Mouse (Mus musculus): ENCODE measurements around the gene Wasf2. TPM values are rescaled to one million over a fixed set of nuclear protein-coding genes. Genes with fewer than 3 reads are reported as not detected.

Gene Wasf2
- 10 to 100 TPM; 37.4 to 45.0 TPM for total RNA-seq (2021)
- long read RNA-seq, experiment 1, full-length matches to known transcripts: 1 of 5 reads
- long read RNA-seq, experiment 1, partial matches to known transcripts: 0 of 5 reads
- long read RNA-seq, experiment 1, other reads (novel, unspliced or antisense): 4 of 5 reads
- long read RNA-seq, experiment 2, partial matches to known transcripts: 0 of 6 reads
- long read RNA-seq, experiment 2, other reads (novel, unspliced or antisense): 6 of 6 reads

DNA sequence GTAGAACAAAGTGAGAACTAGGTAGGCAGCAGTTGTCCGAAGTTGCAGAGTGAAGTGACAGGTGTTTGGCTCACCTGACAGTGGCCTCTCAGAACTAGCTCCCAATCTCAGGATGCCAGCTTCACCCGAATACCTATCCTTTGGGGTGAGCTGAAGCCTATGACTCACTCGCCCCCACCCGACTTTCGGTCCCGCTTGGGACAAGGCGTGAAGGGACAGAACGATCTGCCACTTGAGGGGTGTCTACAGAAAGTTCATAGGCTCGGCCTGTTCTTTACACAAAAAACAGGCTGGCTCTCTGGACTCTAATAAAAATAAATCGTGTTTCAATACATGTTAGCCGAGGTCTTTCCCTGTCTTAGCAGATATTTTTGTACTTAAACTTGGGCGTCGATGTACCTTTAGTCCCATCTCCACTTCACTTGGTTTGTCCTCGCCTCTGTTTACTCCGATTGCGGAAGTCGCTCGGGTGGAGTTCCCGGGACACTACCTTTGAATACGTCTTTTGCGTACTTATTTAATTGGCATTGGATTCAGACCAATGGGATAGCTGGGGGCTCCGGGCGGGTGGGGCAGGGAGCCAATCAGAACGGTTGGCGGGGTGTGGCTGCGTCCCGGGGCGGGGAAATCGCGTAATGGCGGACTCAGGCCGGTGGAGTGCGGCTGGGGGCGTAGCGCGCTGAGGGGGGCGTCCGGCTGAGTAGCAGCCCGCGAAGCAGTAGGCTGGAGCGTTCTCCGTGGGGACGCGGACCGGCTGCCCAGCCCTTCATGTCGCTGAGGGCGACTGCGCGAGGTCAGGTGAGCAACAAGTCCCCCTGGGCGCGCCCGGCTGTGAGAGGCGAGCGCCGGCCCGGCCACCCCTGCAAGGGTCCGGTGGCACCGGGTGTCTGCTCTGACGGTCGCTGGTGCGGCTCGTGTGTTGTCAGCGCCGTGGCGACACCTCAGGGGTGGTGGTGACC, at the start of gene Wasf2:
Gene Wasf2 (plus strand): TSS at position 575 of the 959 bp plus-strand sequence.
- peak; percentile 82 to 94 for DNase-seq (ENCODE audit: low spot score in 2 of 2)

DNA sequence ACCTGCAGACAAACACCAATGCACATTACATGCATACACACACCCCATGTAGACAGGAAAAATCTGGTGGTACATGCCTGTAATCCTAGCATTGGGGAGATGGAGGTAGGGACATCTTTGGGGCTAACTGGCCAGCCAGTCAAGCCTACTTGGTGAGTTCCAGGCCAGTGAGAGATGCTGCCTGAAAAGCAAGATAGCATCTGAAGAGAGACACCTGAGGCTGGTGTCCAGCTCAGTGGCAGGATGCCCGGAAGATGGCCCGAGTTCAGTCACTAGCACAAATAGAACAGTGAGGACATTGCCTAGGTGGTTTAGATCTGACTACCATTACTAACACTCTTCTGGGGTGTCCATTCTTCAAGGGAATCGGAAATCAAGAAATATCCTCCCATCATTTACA, 49.4 kb upstream of the Wasf2 start:
- no peak for DNase-seq (ENCODE audit: low spot score in 2 of 2)

DNA sequence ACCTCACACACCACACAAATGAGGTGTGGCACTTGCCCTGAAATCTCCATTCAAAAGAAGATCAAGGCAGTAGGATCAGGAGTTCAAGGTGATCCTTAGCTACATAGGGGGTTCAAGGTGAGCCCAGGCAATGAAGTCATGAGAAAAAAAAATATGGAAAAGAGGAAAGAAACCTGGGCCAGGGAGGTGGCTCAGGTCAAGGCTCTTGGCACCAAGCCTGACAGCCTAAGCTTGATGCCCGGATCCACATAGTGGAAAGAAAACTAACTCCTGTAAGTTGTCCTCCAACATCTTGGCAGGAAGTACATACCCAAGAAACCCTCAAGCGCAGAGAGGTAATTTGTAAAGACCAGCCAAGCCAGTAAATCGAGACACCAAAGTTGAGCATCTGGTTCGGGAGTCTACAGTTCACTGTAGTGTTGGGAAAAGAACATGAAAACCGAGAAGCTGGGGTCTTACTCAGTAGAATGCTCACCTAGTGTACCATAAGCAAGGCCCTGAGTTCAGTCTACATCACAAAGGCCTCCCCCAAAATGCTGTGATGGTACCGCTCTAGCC, 48.0 kb upstream of the Wasf2 start:
- no peak for DNase-seq (ENCODE audit: low spot score in 2 of 2)

DNA sequence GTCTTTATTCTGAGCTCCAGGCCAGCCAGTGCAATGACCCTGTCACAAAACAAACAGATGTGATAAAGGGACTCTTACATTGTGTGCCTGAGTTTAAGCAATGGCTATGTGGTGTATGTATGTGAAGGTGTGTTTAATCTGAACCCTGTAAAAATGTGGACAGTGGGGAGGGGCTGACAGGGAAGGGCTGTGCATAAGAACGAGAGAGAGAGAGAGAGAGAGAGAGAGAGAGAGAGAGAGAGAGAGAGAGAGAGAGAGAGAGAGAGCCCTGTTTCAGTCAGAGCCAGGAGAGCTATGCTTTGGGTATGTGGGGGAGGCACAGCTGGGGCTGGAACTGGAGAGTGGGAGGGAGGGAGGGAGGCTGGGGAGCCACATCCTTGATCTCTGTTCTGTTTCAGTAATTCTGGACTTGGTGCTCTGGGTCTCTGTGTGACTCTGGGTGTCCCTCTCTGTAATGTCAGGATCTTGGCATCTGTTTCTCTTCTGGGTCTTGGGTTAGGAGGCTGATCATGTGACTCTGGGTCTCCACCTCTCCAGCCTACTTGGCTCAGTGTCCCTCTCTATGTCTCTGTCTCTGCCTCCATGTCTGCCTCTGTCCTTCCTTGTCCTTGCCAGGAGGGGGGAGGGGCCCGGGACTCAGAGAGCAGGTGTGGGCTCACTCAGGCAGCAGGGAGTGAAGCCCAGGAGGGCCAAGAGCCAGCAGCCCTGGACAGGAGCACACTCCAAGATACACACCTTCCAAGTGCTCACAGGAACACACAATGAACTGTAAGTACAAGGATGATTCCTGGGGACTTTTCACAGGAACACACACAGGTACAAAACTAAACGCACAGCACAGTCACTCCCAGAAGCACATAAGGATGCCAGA, 46.1 kb upstream of the Wasf2 start:
- peak in 1 of 2 experiments; percentile 59 for DNase-seq (ENCODE audit: low spot score in 2 of 2)

DNA sequence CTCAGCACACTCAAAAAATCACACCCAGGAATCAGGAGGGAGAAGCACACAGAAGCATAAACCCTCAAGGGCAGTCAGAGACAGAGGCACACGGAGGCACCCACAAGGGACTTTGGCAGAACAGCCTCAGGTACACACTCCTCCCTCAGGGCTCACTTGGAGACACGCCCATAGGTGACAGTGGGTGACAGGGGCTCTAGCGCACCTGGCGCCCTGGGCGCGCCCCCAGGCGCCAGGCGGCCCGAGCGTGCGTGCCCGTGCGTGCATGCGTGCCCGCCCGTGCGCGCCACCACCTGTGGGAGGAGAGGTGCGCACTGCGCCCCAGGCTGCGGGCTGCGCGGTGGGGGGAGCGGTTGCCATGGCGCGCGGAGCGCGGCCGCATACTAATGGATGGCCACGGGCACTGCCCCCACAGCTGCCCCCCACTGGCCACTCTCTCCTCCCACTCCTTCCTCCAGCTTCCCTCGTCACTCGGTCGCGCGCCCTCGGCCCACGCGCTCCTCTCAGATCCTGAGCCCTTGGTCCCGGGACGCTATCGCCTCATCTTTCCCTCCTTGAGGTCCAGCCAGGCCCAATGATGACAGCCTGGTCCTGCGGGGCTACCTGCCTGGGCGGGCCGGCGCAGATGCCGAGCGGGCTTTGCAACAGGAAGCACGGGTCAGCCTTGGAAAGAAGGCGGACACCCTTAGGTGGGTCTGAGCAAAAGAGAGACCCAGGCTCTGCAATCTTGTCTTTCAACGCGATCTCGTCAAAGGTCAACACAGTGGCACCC, 45.1 kb upstream of the Wasf2 start:
- peak; percentile 51 to 64 for DNase-seq (ENCODE audit: low spot score in 2 of 2)

DNA sequence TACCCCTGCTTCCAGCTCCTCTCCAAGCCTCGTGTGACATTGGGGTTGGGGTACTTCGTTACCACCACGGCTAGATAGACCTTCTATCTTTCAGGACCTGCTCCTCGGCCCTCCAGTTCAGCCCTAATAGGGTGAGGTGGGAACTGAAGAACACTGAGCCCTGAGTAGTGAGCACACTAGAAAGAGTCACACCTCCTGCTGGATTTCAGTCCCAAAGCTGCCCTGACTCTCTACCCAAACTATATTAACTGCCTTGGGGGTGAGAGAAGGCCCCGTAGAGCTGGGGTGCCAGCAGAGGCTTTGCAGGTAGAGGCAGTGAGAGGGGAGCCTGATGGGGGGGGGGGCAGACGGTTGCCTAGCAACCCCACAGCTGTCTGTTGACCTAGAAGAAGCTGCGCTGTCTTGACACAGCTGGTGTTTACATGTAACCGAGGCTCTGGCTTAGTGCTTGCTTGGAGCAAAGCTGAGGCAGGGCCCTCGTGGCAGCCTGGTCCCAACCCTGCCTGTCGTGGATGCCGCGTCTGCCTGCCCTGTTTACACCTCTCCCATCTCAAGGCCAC, 44.4 kb upstream of the Wasf2 start:
- DNase-seq (ENCODE audit: low spot score in 2 of 2): no peak

DNA sequence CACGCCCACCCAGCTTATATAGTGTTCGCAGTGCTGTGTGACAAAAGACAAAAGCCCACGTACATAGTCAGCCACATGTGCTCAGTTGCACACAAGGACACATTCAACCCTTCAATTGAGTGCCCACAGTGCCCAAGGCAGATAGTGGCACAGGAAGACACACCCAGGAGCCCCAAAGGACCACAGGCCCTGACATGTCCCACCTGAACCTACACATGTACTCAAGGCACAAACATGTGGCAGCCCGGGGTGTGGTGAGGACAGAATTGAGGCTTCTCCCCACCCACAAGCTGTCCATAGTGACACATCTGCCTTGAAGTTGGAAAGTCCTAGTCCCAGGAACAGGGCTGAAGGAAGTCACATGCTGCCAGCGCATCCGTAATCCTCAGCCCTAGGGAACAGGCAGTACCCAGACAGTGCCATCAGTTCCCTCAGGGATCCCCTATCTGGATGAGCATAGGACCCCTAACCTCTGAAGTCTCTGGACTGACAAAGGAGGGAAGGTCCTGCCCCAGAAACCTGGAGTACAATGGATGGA, 43.1 kb upstream of the Wasf2 start:
- no peak for DNase-seq (ENCODE audit: low spot score in 2 of 2)

DNA sequence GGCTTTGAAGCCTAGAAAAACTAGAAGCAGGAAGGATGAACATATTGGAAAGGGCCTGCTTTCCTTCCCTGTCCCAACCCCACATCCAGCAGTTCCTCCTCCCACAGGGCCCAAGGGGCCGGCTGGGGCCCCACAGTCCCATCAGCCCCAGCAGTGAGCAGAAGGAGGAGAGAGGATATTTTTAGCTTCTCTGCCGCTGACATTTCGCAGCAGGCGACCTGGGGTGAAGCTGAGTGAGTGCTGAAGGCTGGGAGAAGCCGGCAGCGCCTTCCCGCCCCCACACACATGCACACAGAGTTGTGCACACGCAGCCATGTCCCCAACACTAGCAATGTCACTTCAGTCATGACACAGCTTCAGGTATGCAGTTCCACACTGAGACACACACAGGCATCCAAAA, 42.5 kb upstream of the Wasf2 start:
- no peak for DNase-seq (ENCODE audit: low spot score in 2 of 2)

DNA sequence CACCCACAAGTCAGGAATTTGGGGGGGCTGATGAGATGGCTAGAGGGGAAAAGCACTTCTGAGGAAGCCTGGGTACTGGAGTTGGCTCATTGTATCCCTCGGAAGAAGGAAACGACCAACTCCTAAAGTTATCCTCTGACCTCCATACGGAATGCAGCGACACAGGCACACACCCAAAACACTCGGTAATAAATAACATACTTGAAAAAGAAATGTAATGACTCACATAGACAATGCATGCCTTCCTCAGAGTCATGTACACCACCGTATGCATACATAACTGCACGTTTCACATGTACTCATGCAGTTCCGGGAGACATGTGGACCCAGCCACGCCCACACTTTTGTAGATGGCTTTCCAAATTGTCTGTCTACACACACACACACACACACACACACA, 41.0 kb upstream of the Wasf2 start:
- DNase-seq (ENCODE audit: low spot score in 2 of 2): no peak

DNA sequence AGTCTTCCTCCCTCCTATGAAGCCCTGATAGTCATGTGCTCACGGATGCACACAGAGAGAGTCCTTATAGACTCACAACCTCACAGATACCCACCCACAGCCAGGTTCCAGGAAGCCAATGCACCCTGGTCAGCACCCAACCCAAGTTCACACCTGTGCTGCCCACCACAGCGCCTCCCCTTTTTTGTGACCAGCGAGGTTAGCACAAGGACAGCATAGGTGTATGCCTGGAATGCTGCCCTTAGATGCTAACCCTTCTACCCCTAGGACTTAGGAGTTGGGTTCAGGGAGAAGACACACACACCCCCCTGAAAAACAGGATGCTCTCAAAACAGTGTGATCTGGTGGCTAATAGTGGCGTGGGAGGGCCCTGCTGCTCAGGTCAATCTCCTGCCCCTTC, 40.5 kb upstream of the Wasf2 start:
- no peak for DNase-seq (ENCODE audit: low spot score in 2 of 2)

DNA sequence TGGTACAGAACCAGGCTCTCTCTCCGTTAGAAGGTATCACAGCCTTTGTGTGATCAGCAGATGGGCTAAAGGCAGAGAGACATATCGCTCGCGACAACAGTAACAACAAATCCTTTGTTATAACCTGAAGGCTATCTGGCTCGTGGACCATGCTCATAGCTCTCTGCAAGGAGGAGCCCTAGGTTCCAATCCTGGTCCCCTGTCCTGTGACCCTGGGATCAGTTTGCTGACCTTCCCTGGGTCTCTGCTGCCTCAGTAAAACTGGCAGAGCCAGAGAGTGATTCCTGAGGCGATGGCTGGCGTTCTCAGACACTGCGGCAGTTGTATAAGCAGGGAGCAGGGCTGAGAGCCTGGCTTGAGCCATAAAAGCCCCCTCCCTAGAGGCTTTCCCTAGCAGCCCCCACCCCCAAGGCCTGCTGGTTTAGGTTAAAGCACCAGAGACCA, 40.0 kb upstream of the Wasf2 start:
- DNase-seq (ENCODE audit: low spot score in 2 of 2): no peak

DNA sequence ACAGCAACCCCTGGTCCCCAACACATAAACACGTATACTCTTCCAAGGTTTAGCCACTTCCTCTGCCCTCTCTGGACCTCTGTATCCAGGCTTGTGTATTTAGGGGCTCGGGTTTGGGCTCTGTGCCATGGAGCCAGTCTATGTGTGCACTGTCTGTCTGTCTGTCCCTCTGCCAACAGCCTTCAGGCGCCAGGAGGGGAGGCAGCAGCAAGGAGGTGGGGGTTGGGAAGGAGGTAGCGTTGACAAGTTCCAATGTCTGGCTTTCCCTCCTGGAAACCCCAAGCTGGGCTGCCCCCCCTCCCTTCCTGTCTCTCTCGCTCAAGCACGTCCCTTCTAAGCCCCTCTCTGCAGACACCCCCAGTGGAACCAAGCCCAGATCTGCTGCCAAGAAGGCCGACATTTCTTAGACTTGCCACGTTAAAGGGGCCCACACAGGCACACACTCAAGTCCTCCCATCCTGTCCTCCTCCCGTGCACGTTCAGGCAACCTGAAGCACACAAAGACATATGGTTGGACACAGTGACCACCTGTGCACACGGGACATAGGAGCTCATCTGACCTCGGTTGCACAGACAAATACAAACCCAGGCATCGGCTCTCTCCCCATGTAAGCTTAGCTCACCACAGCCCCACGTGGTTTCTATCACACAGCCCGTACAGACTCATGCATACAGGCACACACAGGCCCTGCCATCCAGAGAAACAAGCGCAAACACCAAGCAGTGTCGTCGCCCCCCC, 39.4 kb upstream of the Wasf2 start:
- DNase-seq (ENCODE audit: low spot score in 2 of 2): peak in 1 of 2 experiments; percentile 68

DNA sequence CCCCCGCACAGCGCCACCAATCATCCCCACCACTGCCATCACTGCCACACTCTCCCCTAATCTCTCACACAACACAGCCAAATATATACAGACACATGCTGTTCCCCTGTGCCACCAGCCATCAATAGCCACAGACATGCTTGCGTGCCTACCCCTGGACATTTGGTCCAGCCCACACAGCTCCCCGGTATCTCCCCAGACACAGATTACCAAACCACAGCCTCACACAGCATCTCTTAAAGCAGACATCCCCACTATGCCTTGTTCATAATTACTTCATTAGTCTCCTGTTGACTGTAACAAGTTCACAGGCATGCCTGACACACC, 38.9 kb upstream of the Wasf2 start:
- no peak for DNase-seq (ENCODE audit: low spot score in 2 of 2)

DNA sequence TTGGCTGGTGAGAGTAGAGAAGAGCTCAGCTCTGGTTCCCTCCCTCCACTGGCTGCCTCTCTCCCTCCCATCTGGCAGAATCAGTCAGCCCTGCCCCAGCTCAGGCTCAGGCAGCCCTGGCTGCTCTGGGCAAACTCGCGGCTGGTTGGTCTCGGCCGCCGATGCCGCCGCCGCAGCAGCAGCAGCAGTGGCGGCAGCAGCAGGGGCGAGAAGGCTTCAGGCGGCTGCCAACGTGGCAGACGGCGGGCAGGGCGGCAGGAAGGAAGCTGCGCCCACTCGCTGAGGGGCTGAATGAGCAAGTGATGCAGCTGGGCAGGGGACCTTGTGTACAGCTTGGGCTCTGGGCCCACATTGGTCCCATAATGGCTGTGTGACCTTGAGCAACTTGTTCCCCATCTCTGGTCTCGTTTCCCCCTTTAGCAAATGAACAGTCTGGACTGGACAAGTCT, 37.8 kb upstream of the Wasf2 start:
- peak; percentile 58 to 62 for DNase-seq (ENCODE audit: low spot score in 2 of 2)

DNA sequence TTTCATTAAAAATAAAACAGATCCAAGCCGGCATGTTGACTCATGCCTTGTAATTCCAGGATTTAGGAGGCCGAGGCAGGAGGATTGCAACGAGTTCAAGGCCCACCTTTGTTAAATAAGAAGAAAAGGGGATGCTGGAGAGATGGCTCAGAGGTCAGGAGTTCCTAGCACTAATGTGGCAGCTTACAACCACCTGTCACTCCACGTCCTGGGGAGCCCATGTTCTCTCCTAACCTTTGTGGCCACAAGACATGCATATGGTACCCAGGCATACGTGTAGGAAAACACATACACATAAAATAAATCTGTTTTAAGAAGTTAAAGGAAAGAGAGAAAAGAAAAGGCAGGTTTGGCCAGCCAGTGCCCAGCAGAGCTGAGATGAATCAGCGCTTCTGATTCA, 37.2 kb upstream of the Wasf2 start:
- DNase-seq (ENCODE audit: low spot score in 2 of 2): no peak

DNA sequence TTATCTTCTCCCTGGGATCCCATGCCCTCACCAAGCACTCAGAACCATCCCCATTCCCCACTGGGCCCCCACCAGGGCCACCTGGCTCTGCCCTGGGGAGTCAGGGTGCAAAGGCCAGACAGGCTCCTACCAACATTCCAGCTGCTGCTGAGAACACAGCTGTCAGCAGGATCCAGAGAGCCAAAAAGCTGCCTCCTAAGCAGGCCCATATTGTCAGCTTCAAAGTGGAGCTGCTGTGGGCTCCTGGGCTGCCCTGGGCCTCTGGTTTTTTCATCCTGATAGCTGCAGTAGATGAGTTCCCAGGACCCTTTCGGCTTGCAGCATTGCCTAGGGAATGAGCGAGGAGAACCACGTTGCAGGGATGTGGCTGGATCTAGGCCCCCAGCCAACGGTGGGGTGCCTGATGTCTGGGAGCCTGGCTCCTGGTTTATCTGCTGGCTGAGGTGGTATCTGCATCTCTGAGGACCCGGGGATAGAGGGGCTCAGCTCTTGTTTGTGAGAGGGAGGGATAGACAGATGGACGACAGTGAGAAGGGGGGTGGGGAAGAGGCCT, 36.7 kb upstream of the Wasf2 start:
- DNase-seq (ENCODE audit: low spot score in 2 of 2): no peak

DNA sequence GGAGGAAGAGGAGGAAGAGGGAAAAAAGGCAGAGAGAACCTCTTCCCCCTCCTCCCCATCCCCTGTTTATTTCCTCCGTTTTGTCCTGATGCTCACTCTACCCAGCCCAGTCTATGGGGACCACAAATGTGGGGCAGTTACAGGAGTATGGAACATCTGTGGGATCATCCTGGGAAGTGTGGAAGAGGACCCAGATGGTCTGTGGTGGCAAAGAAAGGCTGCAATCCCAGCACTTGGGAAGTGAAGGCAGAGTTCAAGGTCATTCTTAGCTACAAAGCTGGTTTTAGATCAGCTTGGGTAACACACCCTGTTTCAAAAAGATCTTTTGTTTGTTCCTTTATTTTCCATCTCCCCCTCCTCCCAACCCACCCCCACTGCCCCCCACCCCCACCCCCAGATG, 36.0 kb upstream of the Wasf2 start:
- no peak for DNase-seq (ENCODE audit: low spot score in 2 of 2)

DNA sequence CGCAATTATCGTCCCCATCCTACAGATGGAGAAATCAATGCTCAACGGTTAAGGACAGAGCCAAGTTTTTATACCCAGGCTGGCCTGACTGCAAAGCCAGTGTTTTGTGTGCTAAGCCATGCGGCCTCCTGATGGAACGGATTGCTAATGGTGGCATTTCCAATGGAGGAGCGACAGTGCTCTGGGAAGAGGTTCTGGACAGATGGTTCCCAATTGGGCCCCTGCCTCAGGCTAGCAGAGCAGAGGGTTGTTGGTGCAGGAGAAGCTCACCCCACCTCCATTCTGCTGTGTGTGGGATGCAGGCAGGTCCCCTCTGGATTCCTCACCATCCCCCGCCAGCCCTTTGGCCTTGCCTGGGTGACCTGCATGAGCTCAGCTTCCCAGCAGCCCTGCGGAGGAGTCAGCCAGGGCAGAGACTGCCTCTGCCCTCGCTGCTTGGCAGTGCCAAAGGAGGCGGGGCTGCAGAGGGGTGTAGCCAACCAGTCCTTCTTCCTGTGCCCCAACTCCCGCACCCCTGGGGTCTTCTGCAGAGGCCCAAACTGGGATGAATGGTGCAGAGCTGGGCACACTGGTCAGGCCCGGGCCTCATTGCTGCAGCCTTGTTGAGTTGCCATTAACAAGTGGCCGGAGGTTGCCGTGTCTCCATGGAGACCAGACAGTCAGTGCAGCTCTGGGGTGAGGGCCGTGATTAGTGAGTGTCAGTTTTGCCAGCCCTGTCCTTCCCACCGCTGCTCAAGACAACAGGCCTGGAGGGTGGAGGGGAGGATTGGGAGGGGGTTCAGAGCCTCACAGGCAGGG, 35.2 kb upstream of the Wasf2 start:
- peak; percentile 70 to 73 for DNase-seq (ENCODE audit: low spot score in 2 of 2)

Measured in layer of hippocampus, postnatal 14 days (tissue).